Mouse (Mus musculus) heart, adult 2 months (tissue): ENCODE results near the gene Mpeg1. TPM values are rescaled to one million over a fixed set of nuclear protein-coding genes. Genes with fewer than 3 reads are reported as not detected.

Experiments used
- DNase-seq, 2 experiments: peaks; one replicate each; pipeline ENCODE4 v3.0.0; 2021
- H3K27ac ChIP-seq: fragments of 200-600 bp; 2 replicates; pipeline ENCODE4 v1.8.1; 2022
- H3K27me3 ChIP-seq: fragments of 200-500 bp; 2 replicates; pipeline ENCODE4 v1.6.1; 2012; ENCODE audit warnings: mild to moderate bottlenecking, low read length, inconsistent platforms, mixed read lengths; ENCODE audit not compliant: control insufficient read depth, insufficient read depth
- H3K36me3 ChIP-seq: fragments of 200-500 bp; 2 replicates; pipeline ENCODE4 v1.6.1; 2012; ENCODE audit warnings: low read length, inconsistent platforms; ENCODE audit not compliant: control insufficient read depth, insufficient read depth
- H3K4me1 ChIP-seq: fragments of 200-500 bp; 2 replicates; pipeline ENCODE4 v1.6.1; 2011; ENCODE audit warnings: low read length; ENCODE audit not compliant: control insufficient read depth, insufficient read depth
- H3K4me3 ChIP-seq: fragments of 200-600 bp; 2 replicates; pipeline ENCODE4 v1.8.1; 2022
- H3K79me2 ChIP-seq: fragments of 200-500 bp; replicated peaks from 2 replicates; pipeline ENCODE4 v1.6.1; 2012; ENCODE audit warnings: mild to moderate bottlenecking, inconsistent platforms, low read length, moderate library complexity, mixed read lengths; ENCODE audit not compliant: control insufficient read depth, insufficient read depth
- H3K9ac ChIP-seq: fragments of 200-500 bp; 2 replicates; pipeline ENCODE4 v1.6.1; 2012; ENCODE audit warnings: low read depth, mild to moderate bottlenecking, control low read depth, inconsistent platforms, low read length, mixed read lengths
- CTCF ChIP-seq: fragments of 200-600 bp; IDR thresholded peaks from 2 replicates; pipeline ENCODE4 v1.8.1; 2022; ENCODE audit warnings: antibody characterized with exemption, mild to moderate bottlenecking, moderate library complexity
- EP300 ChIP-seq: fragments of 200-500 bp; IDR thresholded peaks from 2 replicates; pipeline ENCODE4 v1.6.1; 2011; ENCODE audit warnings: low read depth, low read length, control low read depth; ENCODE audit not compliant: insufficient read depth
- POLR2A ChIP-seq: fragments of 200-500 bp; IDR thresholded peaks from 2 replicates; pipeline ENCODE4 v1.6.1; 2011; ENCODE audit warnings: mild to moderate bottlenecking, low read depth, low read length, control low read depth; ENCODE audit not compliant: insufficient read depth
- WGBS: fragments of 180-500 bp; shearing (Covaris S2); methylation state at CpG from one replicate; pipeline ENCODE4 v1.1.7; 2018; 5-methylcytosine and 5-hydroxymethylcytosine counted together
- intact Hi-C: fragments of 180-260 bp; cut with DNase I; formaldehyde crosslinking; loops from one replicate; pipeline ENCODE4 v1.15.1; 2025
- polyA plus RNA-seq: library from polyadenylated mRNA; depleted of rRNA; stranded (reverse); fragments of >200 nt; gene quantifications from 2 replicates; pipeline ENCODE4 v1.2.3, GENCODE M21; 2012
- total RNA-seq, 2 experiments: library from RNA; stranded (reverse); gene quantifications; 2 replicates each; pipeline ENCODE4 v1.2.3; 2021

Gene Mpeg1
- total and polyA plus RNA-seq, 3 experiments: 3.5 to 8.0 (median 7.4) TPM

- Histone ChIP-seq H3K27me3 (no peaks in the 10 kb centered on the region), H3K4me1 (no peaks in the 10 kb centered on the region), H3K36me3 (no peaks in the 10 kb centered on the region), H3K79me2 (no peaks in the 10 kb centered on the region), H3K27ac (peak overlapping the region; percentile 40; the same call in 1 of the 2 replicates), H3K9ac (no peak overlapping the region), H3K4me3 (no peak overlapping the region)
- intact Hi-C loops: no loop called here
- peak in 1 of 2 experiments; percentile 60 for DNase-seq
- TF ChIP-seq POLR2A (no peak), CTCF (no peak), EP300 (no peak)
- 31% methylated on average over 1 of the region's 1 CpGs for WGBS
Measured at GRCm38 (mm10) chr19:12463722-12464035, 3.1 kb downstream of the Mpeg1 start.

- intact Hi-C loops: no loop called here
- Histone ChIP-seq H3K27ac (peak overlapping the region; percentile 19), H3K36me3 (no peaks in the 10 kb centered on the region)
Measured at GRCm38 (mm10) chr19:12464127-12464526, 3.5 kb downstream of the Mpeg1 start.

GRCm38 (mm10) chr19:12464674-12465073 lies 4.1 kb downstream of the Mpeg1 start:
- intact Hi-C loops: loop anchor here (5.0 kb wide), 2 partner anchors 32 to 38 kb away; partner anchors contain the start of gene Dtx4
- H3K27ac ChIP-seq: peak overlapping the region; percentile 19
- 63% methylated on average over 4 of the region's 4 CpGs for WGBS

More at GRCm38 (mm10) chr19:12464127-12464526, 3.5 kb downstream of the Mpeg1 start:
- TF ChIP-seq EP300: no peak
- no peak for TF ChIP-seq CTCF
- no peak for TF ChIP-seq POLR2A
- DNase-seq: no peak
- WGBS: 75% methylated on average over 5 of the region's 5 CpGs
- Histone ChIP-seq H3K4me3 (no peak overlapping the region), H3K79me2 (no peaks in the 10 kb centered on the region), H3K9ac (no peak overlapping the region), H3K27me3 (no peaks in the 10 kb centered on the region), H3K4me1 (no peaks in the 10 kb centered on the region)

GRCm38 (mm10) chr19:12465530-12466144 lies 5.1 kb downstream of the Mpeg1 start:
- intact Hi-C loops: loop anchor here (2.0 to 5.0 kb wide), 4 partner anchors 33 to 355 kb away; partner anchors contain the start of gene Dtx4
- Histone ChIP-seq H3K27ac (no peak overlapping the region), H3K79me2 (no peaks in the 10 kb centered on the region), H3K36me3 (no peaks in the 10 kb centered on the region), H3K4me1 (no peaks in the 10 kb centered on the region), H3K4me3 (no peak overlapping the region), H3K9ac (no peak overlapping the region), H3K27me3 (no peaks in the 10 kb centered on the region)
- no peak for DNase-seq
- 89% methylated on average over 10 of the region's 10 CpGs for WGBS
- TF ChIP-seq EP300: no peak
- TF ChIP-seq POLR2A: no peak
- TF ChIP-seq CTCF: no peak

More at GRCm38 (mm10) chr19:12464674-12465073, 4.1 kb downstream of the Mpeg1 start:
- DNase-seq: no peak
- Histone ChIP-seq H3K4me3 (no peak overlapping the region), H3K4me1 (no peaks in the 10 kb centered on the region), H3K9ac (no peak overlapping the region), H3K36me3 (no peaks in the 10 kb centered on the region), H3K79me2 (no peaks in the 10 kb centered on the region), H3K27me3 (no peaks in the 10 kb centered on the region)
- no peak for TF ChIP-seq EP300
- TF ChIP-seq CTCF: no peak
- TF ChIP-seq POLR2A: no peak

GRCm38 (mm10) chr19:12466204-12466603 lies 5.6 kb downstream of the Mpeg1 start:
- H3K27me3 ChIP-seq: no peaks in the 10 kb centered on the region
- DNase-seq: peak; percentile 68 to 73
- no peaks in the 10 kb centered on the region for H3K79me2 ChIP-seq
- intact Hi-C loops: loop anchor here (2.0 to 5.0 kb wide), 4 partner anchors 34 to 355 kb away; partner anchors contain the start of gene Dtx4
- no peak overlapping the region for H3K27ac ChIP-seq
- 17% methylated on average over 7 of the region's 7 CpGs for WGBS
- no peaks in the 10 kb centered on the region for H3K36me3 ChIP-seq
- H3K4me3 ChIP-seq: no peak overlapping the region
- no peak overlapping the region for H3K9ac ChIP-seq
- no peaks in the 10 kb centered on the region for H3K4me1 ChIP-seq
- peak; percentile 88 for TF ChIP-seq CTCF
- peak; percentile 91 for TF ChIP-seq EP300
- 0 out of 2 replicates have a peak, but pooled peaks have one; percentile 20 for TF ChIP-seq POLR2A

- Histone ChIP-seq H3K27ac (no peak overlapping the region), H3K4me1 (no peaks in the 10 kb centered on the region; the same call in 1 of the 2 replicates), H3K4me3 (no peak overlapping the region), H3K79me2 (no peaks in the 10 kb centered on the region), H3K36me3 (no peaks in the 10 kb centered on the region), H3K9ac (no peak overlapping the region), H3K27me3 (no peaks in the 10 kb centered on the region)
- TF ChIP-seq EP300 (no peak), CTCF (peak; percentile 58)
- no peak for DNase-seq
- intact Hi-C loops: loop anchor here (2.0 to 5.0 kb wide), 4 partner anchors 35 to 353 kb away; partner anchors contain the start of gene Dtx4
- WGBS: 69% methylated on average over 5 of the region's 5 CpGs
Measured at GRCm38 (mm10) chr19:12467436-12467835, 6.9 kb downstream of the Mpeg1 start.
